Comparison of ENCODE assay signal across 16 mouse cellular contexts in genomic region chr3:85362883-85363282, GRCm38 (mm10).
DNase-seq lines count a peak whose midpoint lies in the region; ATAC-seq and TF ChIP-seq lines count a peak whose summit lies in the region.
"Had no signal": no experiment of that assay in that cellular context is flagged by ENCODE, and none has a peak within 500 bp of the region (broad histone marks: within the 10 kb centered on the region; RNA-seq: fewer than 3 reads in every experiment).

No protein-coding gene starts in this region.

- WGBS in forebrain, embryonic 14.5 days, result 86% methylated on average over 7 of the region's 7 CpGs
- WGBS in forebrain, embryonic 13.5 days, result 90% methylated on average over 7 of the region's 7 CpGs
- 36% methylated on average over 7 of the region's 7 CpGs for WGBS in cerebellum, adult 2 months
- WGBS in heart, embryonic 14.5 days, result 30% methylated on average over 7 of the region's 7 CpGs

- no peak overlapping the region for H3K27ac ChIP-seq in forebrain, embryonic 14.5 days (ENCODE audit: low read depth, low read length)
- no peak overlapping the region for H3K27ac ChIP-seq in forebrain, embryonic 13.5 days
- peak overlapping the region; percentile 4; the same call in 1 of the 2 replicates for H3K27ac ChIP-seq in left cerebral cortex, adult 2 months
- no peak overlapping the region for H3K27ac ChIP-seq in cerebellum, adult 2 months (ENCODE audit: insufficient read depth, low read length)
- peak overlapping the region; percentile 51 to 60; a peak in 3 of 4 replicates for H3K27ac ChIP-seq in heart, embryonic 14.5 days (replicated peaks in 1 of 2; ENCODE audit: control insufficient read depth in 1 of 2, insufficient read depth in 1 of 2, low read depth in 2 of 2, low read length in 2 of 2)
- H3K27ac ChIP-seq: intestine, embryonic 15.5 days; layer of hippocampus, adult 2 months; limb, embryonic 12.5 days had no signal

- no peaks in the 10 kb centered on the region for H3K27me3 ChIP-seq in forebrain, embryonic 14.5 days (replicated peaks; ENCODE audit: control insufficient read depth, insufficient read depth, low read length)
- no peaks in the 10 kb centered on the region for H3K27me3 ChIP-seq in forebrain, embryonic 13.5 days
- H3K27me3 ChIP-seq in cerebellum, adult 2 months (ENCODE audit: control insufficient read depth, insufficient read depth, low read length), result no peaks in the 10 kb centered on the region
- H3K27me3 ChIP-seq in heart, embryonic 14.5 days (ENCODE audit: control insufficient read depth, insufficient read depth, low read length), result no peaks in the 10 kb centered on the region
- H3K27me3 ChIP-seq: intestine, embryonic 15.5 days; limb, embryonic 12.5 days had no signal

- ATAC-seq in forebrain, embryonic 14.5 days, result no peak
- no peak for ATAC-seq in forebrain, embryonic 13.5 days
- ATAC-seq in heart, embryonic 14.5 days (ENCODE audit: insufficient number of reproducible peaks, insufficient read depth, low FRiP score, low read depth), result peak; percentile 81
- ATAC-seq: intestine, embryonic 15.5 days had no signal

- intact Hi-C loops in left cerebral cortex, adult 2 months (cut with DNase I), result loop anchor here (10.0 kb wide), 2 partner anchors 272 to 302 kb away; no protein-coding TSS in a partner anchor

- TF ChIP-seq POLR2A in cerebellum, adult 2 months (IDR thresholded peaks at IDR 0.05; ENCODE audit: borderline replicate concordance, insufficient read depth, low read length), result no peak

- no peaks in the 10 kb centered on the region for H3K36me3 ChIP-seq in forebrain, embryonic 14.5 days (ENCODE audit: control insufficient read depth, insufficient read depth, low read length)
- no peaks in the 10 kb centered on the region for H3K36me3 ChIP-seq in forebrain, embryonic 13.5 days (ENCODE audit: poor library complexity, severe bottlenecking)
- H3K36me3 ChIP-seq in heart, embryonic 14.5 days (ENCODE audit: control insufficient read depth, insufficient read depth, low read length), result no peaks in the 10 kb centered on the region
- H3K36me3 ChIP-seq: intestine, embryonic 15.5 days; limb, embryonic 12.5 days had no signal

- TF ChIP-seq CTCF in left cerebral cortex, adult 2 months (IDR thresholded peaks at IDR 0.05), result no peak
- TF ChIP-seq CTCF in cerebellum, adult 2 months (IDR thresholded peaks at IDR 0.05; ENCODE audit: borderline replicate concordance, insufficient read depth, low read depth, low read length), result no peak

- H3K4me2 ChIP-seq in forebrain, embryonic 14.5 days (ENCODE audit: low read length), result no peak overlapping the region
- H3K4me2 ChIP-seq in forebrain, embryonic 13.5 days, result no peak overlapping the region
- H3K4me2 ChIP-seq in heart, embryonic 14.5 days (ENCODE audit: low read length), result 0 out of 2 replicates have a peak overlapping the region, but pooled peaks have one; percentile 17
- H3K4me2 ChIP-seq: intestine, embryonic 15.5 days; limb, embryonic 12.5 days; midbrain, embryonic 11.5 days had no signal

- no peaks in the 10 kb centered on the region for H3K9me3 ChIP-seq in forebrain, embryonic 14.5 days (replicated peaks; ENCODE audit: control insufficient read depth, low read length)
- no peaks in the 10 kb centered on the region for H3K9me3 ChIP-seq in forebrain, embryonic 13.5 days (replicated peaks)
- no peaks in the 10 kb centered on the region for H3K9me3 ChIP-seq in heart, embryonic 14.5 days (ENCODE audit: control insufficient read depth, low read length)
- H3K9me3 ChIP-seq: intestine, embryonic 15.5 days; limb, embryonic 12.5 days had no signal

- H3K9ac ChIP-seq in forebrain, embryonic 14.5 days (ENCODE audit: low read length), result no peak overlapping the region
- no peak overlapping the region for H3K9ac ChIP-seq in forebrain, embryonic 13.5 days
- no peak overlapping the region for H3K9ac ChIP-seq in heart, embryonic 14.5 days (ENCODE audit: low read length)
- H3K9ac ChIP-seq: intestine, embryonic 15.5 days; limb, embryonic 12.5 days had no signal

- no peak overlapping the region for H3K4me3 ChIP-seq in forebrain, embryonic 14.5 days (ENCODE audit: low read depth, low read length)
- no peak overlapping the region for H3K4me3 ChIP-seq in forebrain, embryonic 13.5 days
- no peak overlapping the region for H3K4me3 ChIP-seq in left cerebral cortex, adult 2 months
- no peak overlapping the region for H3K4me3 ChIP-seq in cerebellum, adult 2 months (replicated peaks; ENCODE audit: insufficient read depth, low read depth, low read length)
- H3K4me3 ChIP-seq in heart, embryonic 14.5 days (ENCODE audit: control insufficient read depth in 1 of 2, insufficient read depth in 1 of 2, low read depth in 1 of 2, low read length in 2 of 2), result no peak overlapping the region
- H3K4me3 ChIP-seq: intestine, embryonic 15.5 days; layer of hippocampus, adult 2 months; limb, embryonic 12.5 days had no signal

- peak; percentile 24 for DNase-seq in forebrain, embryonic 14.5 days (ENCODE audit: low spot score)
- DNase-seq in left cerebral cortex, adult 2 months (ENCODE audit: extremely low spot score in 1 of 2, low spot score in 2 of 2), result no peak
- no peak for DNase-seq in left cerebral cortex, adult 11 months (ENCODE audit: low spot score)
- peak; percentile 43 to 68 for DNase-seq in cerebellum, adult 2 months
- no peak for DNase-seq in right cerebral cortex, postnatal 14 days
- DNase-seq in testis, postnatal 10 days (ENCODE audit: low spot score), result no peak
- DNase-seq: gastrocnemius, postnatal 36 days; lung, adult 18-20 months; right cerebral cortex, adult 18-20 months; thymus, postnatal 4 days had no signal

- no peaks in the 10 kb centered on the region for H3K4me1 ChIP-seq in forebrain, embryonic 14.5 days (ENCODE audit: control insufficient read depth, insufficient read depth, low read length)
- H3K4me1 ChIP-seq in forebrain, embryonic 13.5 days, result no peaks in the 10 kb centered on the region
- peaks cover 6% of the 10 kb centered on the region for H3K4me1 ChIP-seq in cerebellum, adult 2 months (ENCODE audit: control insufficient read depth, insufficient read depth, low read length)
- H3K4me1 ChIP-seq in heart, embryonic 14.5 days (ENCODE audit: control insufficient read depth in 2 of 2, insufficient read depth in 2 of 2, low read length in 2 of 2), result peaks cover 6 to 26% of the 10 kb centered on the region in 2 experiments
- H3K4me1 ChIP-seq: intestine, embryonic 15.5 days; limb, embryonic 12.5 days had no signal

Comparison
In these comparisons a context has a peak if more than half of its experiments do, and no peak if none do; other contexts are left out.
1. DNase-seq: peak in forebrain, embryonic 14.5 days (single experiment) and cerebellum, adult 2 months (2 of 2); none in left cerebral cortex, adult 2 months (0 of 2), left cerebral cortex, adult 11 months (single experiment), right cerebral cortex, postnatal 14 days (single experiment) and testis, postnatal 10 days (single experiment).
2. H3K27ac ChIP-seq: peak in left cerebral cortex, adult 2 months (single experiment) and heart, embryonic 14.5 days (2 of 2); none in forebrain, embryonic 14.5 days (single experiment), forebrain, embryonic 13.5 days (single experiment) and cerebellum, adult 2 months (single experiment).